Mouse (Mus musculus) heart, postnatal 10 days (tissue): ENCODE data around the gene Scn3b. TPM values are rescaled to one million over a fixed set of nuclear protein-coding genes. Genes with fewer than 3 reads are reported as not detected.

Experiments used
- DNase-seq, 2 experiments: peaks; one replicate each; pipeline ENCODE4 v3.0.0; 2021
- intact Hi-C: fragments of 180-260 bp; cut with DNase I; formaldehyde crosslinking; loops from one replicate; pipeline ENCODE4 v1.15.1; 2025
- total RNA-seq, 2 experiments: library from RNA; stranded (reverse); gene quantifications; 2 replicates each; pipeline ENCODE4 v1.2.3; 2021

Gene Scn3b
- total RNA-seq, 2 experiments from 2014 or later: 1.3 to 2.1 TPM

DNA sequence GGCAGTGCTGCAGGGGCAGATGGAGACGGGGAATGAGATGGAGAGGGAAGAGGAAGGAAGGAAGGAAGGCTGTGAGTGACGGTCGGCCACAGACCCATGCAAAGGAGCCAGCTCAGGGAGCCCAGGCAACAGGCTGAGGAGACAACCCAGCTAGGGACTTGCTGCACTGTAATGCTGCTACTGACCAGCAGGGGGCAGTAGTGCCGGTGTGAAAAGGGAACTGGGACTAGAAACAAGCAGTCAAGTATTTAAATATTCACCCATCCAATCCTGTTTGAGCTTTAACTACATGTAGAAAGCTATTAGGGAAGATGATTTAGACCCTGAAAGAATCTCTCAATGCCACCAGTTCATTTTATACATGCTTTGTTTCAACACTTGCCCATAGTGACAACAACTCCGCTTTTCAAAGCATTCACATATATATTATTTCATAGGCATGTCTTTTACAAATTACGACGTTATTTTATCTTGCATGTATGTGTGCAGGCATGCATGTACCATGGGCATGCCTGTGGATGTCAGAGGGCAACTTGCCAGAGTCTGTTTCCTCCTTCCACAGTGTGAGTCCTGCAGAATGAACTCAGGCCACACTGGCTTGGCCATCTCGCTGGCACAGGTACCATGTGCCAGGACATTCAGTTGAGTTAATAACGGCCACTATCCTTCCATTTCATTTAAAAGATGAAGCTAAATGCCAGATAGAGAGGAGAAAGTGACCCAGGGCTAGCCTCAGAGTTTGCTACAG is 64.8 kb downstream of the Scn3b start:
- intact Hi-C loops: loop anchor here (5.0 kb wide), 1 partner anchor 143 kb away; no protein-coding TSS in a partner anchor
- DNase-seq: peak; percentile 69 to 86

GRCm38 (mm10) chr9:40334617-40335016 is 65.6 kb downstream of the Scn3b start:
- intact Hi-C loops: loop anchor here (5.0 kb wide), 1 partner anchor 143 kb away; no protein-coding TSS in a partner anchor
- DNase-seq: no peak

DNA sequence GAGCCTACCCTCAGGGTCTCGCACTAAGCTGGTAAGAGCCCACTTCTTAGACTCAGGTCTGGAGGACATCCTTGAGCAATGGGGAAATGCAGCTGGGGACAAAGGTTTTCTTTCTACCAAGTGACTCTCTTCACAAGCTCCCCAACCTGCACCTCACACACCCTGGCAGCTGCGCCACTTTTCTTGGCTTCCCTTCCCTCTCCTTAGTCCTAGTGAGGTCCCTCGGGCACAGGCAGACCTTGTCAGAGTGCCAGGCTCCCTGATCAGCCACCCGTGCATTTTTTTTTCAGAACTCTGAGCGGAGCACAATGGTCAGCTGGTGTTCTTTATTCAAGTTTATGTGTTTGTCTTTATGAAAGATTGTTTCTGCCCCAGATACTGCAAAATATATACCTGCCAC is 67.7 kb downstream of the Scn3b start:
- intact Hi-C loops: no loop called here
- DNase-seq: peak; percentile 45 to 57

GRCm38 (mm10) chr9:40337131-40337820 is 68.3 kb downstream of the Scn3b start:
- DNase-seq: no peak
- intact Hi-C loops: no loop called here

DNA sequence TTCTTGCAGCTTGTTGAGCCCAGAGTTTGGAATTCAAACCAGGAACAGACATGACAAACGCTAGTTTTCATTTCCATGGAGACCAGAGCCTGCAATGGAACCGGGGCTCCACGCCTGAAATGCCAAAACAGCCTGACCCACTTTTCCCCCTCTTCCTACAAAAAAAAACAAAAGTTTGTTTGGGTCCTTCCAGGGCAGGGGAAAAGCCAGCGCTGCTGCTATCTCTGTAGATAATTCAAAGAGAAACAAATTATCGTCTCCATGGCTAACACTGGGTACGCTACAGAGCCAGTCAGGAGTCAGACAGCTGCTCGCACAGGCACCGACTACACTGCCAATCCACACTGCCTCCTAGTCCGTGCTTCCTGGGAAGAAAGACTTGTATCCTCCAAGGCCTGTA is 70.6 kb downstream of the Scn3b start:
- intact Hi-C loops: no loop called here
- no peak for DNase-seq

Other genes starting within 250 kb of the Scn3b start
- gene Olfr981, start 247.8 kb upstream of the Scn3b start, total RNA-seq: not detected
- not detected for gene Olfr982, start 195.4 kb upstream of the Scn3b start, total RNA-seq
- gene Olfr983, start 175.6 kb upstream of the Scn3b start, total RNA-seq: not detected
- gene Olfr984, start 155.0 kb upstream of the Scn3b start, total RNA-seq: not detected
- not detected for gene Olfr985, start 139.0 kb upstream of the Scn3b start, total RNA-seq
- gene Tmem225, start 121.1 kb upstream of the Scn3b start, total RNA-seq: not detected
- under 1 TPM in 1 of 2 experiments, not detected in 1; 0.07 TPM for gene Olfr986, start 88.3 kb upstream of the Scn3b start, total RNA-seq
- gene Zfp202, start 76.9 kb upstream of the Scn3b start, total RNA-seq: 1 to 10 TPM; 2.9 to 3.3 TPM